Mouse (Mus musculus): Measurements from ENCODE around the gene Vdr.

GRCm38 (mm10) chr15:97858431-97858830 is 52.0 kb downstream of the Vdr start:
- no peak for TF ChIP-seq CTCF (IDR thresholded peaks at IDR 0.05; ENCODE audit: low read depth)
- no peak for TF ChIP-seq EP300 (IDR thresholded peaks at IDR 0.05; ENCODE audit: low read depth)

Measured in liver, embryonic 14.5 days (tissue).